Mouse (Mus musculus) stomach, postnatal 0 days (tissue): ENCODE measurements around the gene Car8. TPM values are rescaled to one million over a fixed set of nuclear protein-coding genes. Genes with fewer than 3 reads are reported as not detected.

ENCODE experiments used
- ATAC-seq: fragments of 200-750 bp; cut with Nextera tagmentation; 2 replicates; pipeline ENCODE4 v1.8.0; 2017; ENCODE audit not compliant: low FRiP score, low TSS enrichment
- DNase-seq: peaks from one replicate; pipeline ENCODE4 v3.0.0-alpha.2; 2016; ENCODE audit warnings: low spot score
- H3K27ac ChIP-seq: fragments of 300-500 bp; sonication (generic); replicated peaks from 2 replicates; pipeline ENCODE4 v1.5.1; 2014; ENCODE audit warnings: mild to moderate bottlenecking, control low read depth
- H3K27me3 ChIP-seq: fragments of 300-500 bp; sonication (generic); 2 replicates; pipeline ENCODE4 v1.6.1; 2014; ENCODE audit warnings: low read length; ENCODE audit not compliant: control insufficient read depth, insufficient read depth
- H3K36me3 ChIP-seq: fragments of 300-500 bp; sonication (generic); 2 replicates; pipeline ENCODE4 v1.6.1; 2014; ENCODE audit warnings: low read length, mixed read lengths; ENCODE audit not compliant: control insufficient read depth, insufficient read depth
- H3K4me1 ChIP-seq: fragments of 300-500 bp; sonication (generic); replicated peaks from 2 replicates; pipeline ENCODE4 v1.6.1; 2014; ENCODE audit warnings: antibody characterized with exemption; ENCODE audit not compliant: control insufficient read depth, insufficient read depth
- H3K4me2 ChIP-seq: fragments of 300-500 bp; sonication (generic); replicated peaks from 2 replicates; pipeline ENCODE4 v1.6.1; 2014; ENCODE audit warnings: low read depth, mild to moderate bottlenecking, control low read depth, moderate library complexity
- H3K4me3 ChIP-seq: fragments of 300-500 bp; sonication (generic); 2 replicates; pipeline ENCODE4 v1.5.1; 2014; ENCODE audit warnings: low read depth, low read length, control low read depth
- H3K9ac ChIP-seq: fragments of 300-500 bp; sonication (generic); 2 replicates; pipeline ENCODE4 v1.6.1; 2014; ENCODE audit warnings: mild to moderate bottlenecking, low read length, control low read depth, mixed read lengths
- H3K9me3 ChIP-seq: fragments of 300-500 bp; sonication (generic); 2 replicates; pipeline ENCODE4 v1.6.1; 2016; ENCODE audit warnings: low read length; ENCODE audit not compliant: control insufficient read depth
- CTCF ChIP-seq: IDR thresholded peaks from 2 replicates; pipeline ENCODE4 v1.5.1; 2016; ENCODE audit warnings: antibody characterized with exemption, low read depth, mild to moderate bottlenecking, moderate library complexity
- EP300 ChIP-seq: optimal IDR thresholded peaks from 2 replicates; pipeline ENCODE3; 2016; ENCODE audit warnings: antibody characterized with exemption
- WGBS: fragments of 180-500 bp; shearing (Covaris S2); extraction: QIAGEN DNeasy Blood & Tissue Kit; methylation state at CpG from one replicate; pipeline ENCODE4 v1.1.7; 2014; 5-methylcytosine and 5-hydroxymethylcytosine counted together
- polyA plus RNA-seq: library from polyadenylated mRNA; unstranded; fragments of >200 nt; fragmentation: Nextera tagmentation; extraction: Ambion mirVana; gene quantifications from 2 replicates; pipeline ENCODE4 v1.2.1, GENCODE M21; 2015

The Car8 gene
- polyA plus RNA-seq, 1 experiment from 2014 or later: 32.6 TPM

DNA sequence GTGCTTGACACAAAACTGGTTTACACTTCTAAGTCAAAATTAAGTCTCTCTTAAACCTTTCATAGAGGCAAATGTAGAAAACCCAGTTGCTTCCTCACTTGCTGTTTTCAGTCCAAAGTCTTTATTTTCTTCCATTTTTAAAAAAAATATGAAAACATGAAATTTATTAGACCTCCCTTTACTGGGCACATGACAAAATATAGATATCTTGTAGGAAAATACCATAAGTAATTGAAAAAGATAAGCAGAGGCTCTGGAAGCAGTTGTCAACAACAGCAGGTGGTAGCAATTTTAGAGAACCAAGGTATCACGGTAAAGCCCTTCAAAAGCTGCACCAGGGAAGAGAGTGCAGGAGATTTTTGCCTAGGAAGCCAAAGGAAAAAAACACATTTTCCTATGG is 30.9 kb downstream of the Car8 start:
- Histone ChIP-seq H3K4me1 (no peaks in the 10 kb centered on the region), H3K4me3 (no peak overlapping the region), H3K27ac (no peak overlapping the region), H3K27me3 (no peaks in the 10 kb centered on the region), H3K36me3 (no peaks in the 10 kb centered on the region), H3K9me3 (no peaks in the 10 kb centered on the region), H3K4me2 (no peak overlapping the region), H3K9ac (no peak overlapping the region)
- WGBS: 72% methylated on average over 1 of the region's 1 CpGs
- TF ChIP-seq EP300 (no peak), CTCF (no peak)
- no peak for ATAC-seq
- DNase-seq: no peak

- Histone ChIP-seq H3K4me2 (no peak overlapping the region), H3K36me3 (no peaks in the 10 kb centered on the region), H3K27me3 (no peaks in the 10 kb centered on the region), H3K27ac (no peak overlapping the region), H3K4me3 (no peak overlapping the region), H3K4me1 (no peaks in the 10 kb centered on the region), H3K9me3 (no peaks in the 10 kb centered on the region), H3K9ac (no peak overlapping the region)
- WGBS: 26% methylated on average over 6 of the region's 6 CpGs
- DNase-seq (peak; percentile 70), ATAC-seq (peak; percentile 83)
- peak; percentile 26 for TF ChIP-seq EP300
- no peak for TF ChIP-seq CTCF
Measured at GRCm38 (mm10) chr4:8206918-8207573, 31.8 kb downstream of the Car8 start.

- H3K4me3 ChIP-seq: no peak overlapping the region
- WGBS: 52% methylated on average over 4 of the region's 4 CpGs
- TF ChIP-seq EP300 (no peak), CTCF (no peak)
- H3K4me2 ChIP-seq: no peak overlapping the region
- H3K36me3 ChIP-seq: no peaks in the 10 kb centered on the region
- H3K27ac ChIP-seq: no peak overlapping the region
- DNase-seq (no peak), ATAC-seq (no peak)
- no peak overlapping the region for H3K9ac ChIP-seq
- no peaks in the 10 kb centered on the region for H3K9me3 ChIP-seq
- no peaks in the 10 kb centered on the region for H3K27me3 ChIP-seq
- no peaks in the 10 kb centered on the region for H3K4me1 ChIP-seq
Measured at GRCm38 (mm10) chr4:8205089-8205649, 33.7 kb downstream of the Car8 start.

DNA sequence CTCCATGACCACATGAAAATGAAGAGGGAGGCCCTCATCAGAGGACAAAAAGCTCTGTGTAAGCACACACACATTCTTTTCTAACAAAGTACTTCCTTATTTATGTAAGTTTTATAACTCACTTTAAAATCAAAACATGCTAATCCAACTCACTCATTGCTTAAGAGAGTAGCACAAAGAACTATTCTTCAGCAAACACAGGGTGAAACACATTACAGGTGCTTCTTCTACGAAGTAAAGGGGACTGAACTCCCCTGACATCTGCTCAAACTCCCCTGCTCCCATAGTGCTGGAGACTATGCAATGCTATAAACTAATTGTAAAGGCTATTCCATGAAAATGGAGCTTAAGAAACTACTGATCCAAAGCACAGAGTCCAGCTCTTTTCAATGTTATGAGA is 35.5 kb downstream of the Car8 start:
- DNase-seq (no peak), ATAC-seq (no peak)
- TF ChIP-seq CTCF (no peak), EP300 (no peak)
- Histone ChIP-seq H3K27me3 (no peaks in the 10 kb centered on the region), H3K9me3 (no peaks in the 10 kb centered on the region), H3K4me2 (no peak overlapping the region), H3K27ac (no peak overlapping the region), H3K9ac (no peak overlapping the region), H3K36me3 (no peaks in the 10 kb centered on the region), H3K4me1 (no peaks in the 10 kb centered on the region), H3K4me3 (no peak overlapping the region)
- whole genome bisulfite sequencing: 17% methylated on average over 1 of the region's 1 CpGs

GRCm38 (mm10) chr4:8201631-8202030 is 37.2 kb downstream of the Car8 start:
- Histone ChIP-seq H3K27me3 (no peaks in the 10 kb centered on the region), H3K27ac (no peak overlapping the region), H3K36me3 (no peaks in the 10 kb centered on the region), H3K4me2 (no peak overlapping the region), H3K4me1 (no peaks in the 10 kb centered on the region), H3K4me3 (no peak overlapping the region), H3K9me3 (no peaks in the 10 kb centered on the region), H3K9ac (no peak overlapping the region)
- DNase-seq (no peak), ATAC-seq (no peak)
- WGBS: 80% methylated on average over 2 of the region's 2 CpGs
- TF ChIP-seq EP300 (no peak), CTCF (no peak)

DNA sequence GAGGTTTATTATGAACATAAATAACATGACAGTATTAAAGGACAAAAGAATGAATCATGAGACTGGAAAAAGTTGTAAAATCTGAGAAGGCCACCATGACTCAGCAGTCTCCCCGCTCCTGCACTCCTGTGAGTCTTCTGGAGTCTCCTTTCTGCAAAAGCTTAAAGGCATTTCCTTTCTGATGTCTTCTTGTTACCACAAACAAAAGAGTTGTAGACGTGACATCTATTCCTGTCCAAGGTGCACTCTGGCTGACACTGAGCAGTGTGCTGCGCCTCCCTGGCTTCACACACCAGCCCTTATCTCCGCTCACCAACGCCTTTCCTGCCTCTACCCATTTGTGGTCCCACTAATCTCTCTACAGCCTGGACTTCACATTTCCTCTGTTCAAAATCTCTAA is 38.8 kb downstream of the Car8 start:
- no peak overlapping the region for H3K9ac ChIP-seq
- TF ChIP-seq EP300 (no peak), CTCF (no peak)
- no peaks in the 10 kb centered on the region for H3K9me3 ChIP-seq
- ATAC-seq: peak; percentile 42; the same call in 1 of the 2 replicates
- 52% methylated on average over 5 of the region's 5 CpGs for WGBS
- no peaks in the 10 kb centered on the region for H3K36me3 ChIP-seq
- H3K27me3 ChIP-seq: no peaks in the 10 kb centered on the region
- no peaks in the 10 kb centered on the region for H3K4me1 ChIP-seq
- no peak overlapping the region for H3K4me2 ChIP-seq
- DNase-seq: no peak
- H3K27ac ChIP-seq: no peak overlapping the region
- no peak overlapping the region for H3K4me3 ChIP-seq
